Mouse (Mus musculus): ENCODE data around the gene Usp1.
"Not testable (repeated sequence)": the region's sequence is repeated elsewhere in the genome, so short reads cannot be mapped to it uniquely, and the experiment has no call there.

Gene Usp1

DNA sequence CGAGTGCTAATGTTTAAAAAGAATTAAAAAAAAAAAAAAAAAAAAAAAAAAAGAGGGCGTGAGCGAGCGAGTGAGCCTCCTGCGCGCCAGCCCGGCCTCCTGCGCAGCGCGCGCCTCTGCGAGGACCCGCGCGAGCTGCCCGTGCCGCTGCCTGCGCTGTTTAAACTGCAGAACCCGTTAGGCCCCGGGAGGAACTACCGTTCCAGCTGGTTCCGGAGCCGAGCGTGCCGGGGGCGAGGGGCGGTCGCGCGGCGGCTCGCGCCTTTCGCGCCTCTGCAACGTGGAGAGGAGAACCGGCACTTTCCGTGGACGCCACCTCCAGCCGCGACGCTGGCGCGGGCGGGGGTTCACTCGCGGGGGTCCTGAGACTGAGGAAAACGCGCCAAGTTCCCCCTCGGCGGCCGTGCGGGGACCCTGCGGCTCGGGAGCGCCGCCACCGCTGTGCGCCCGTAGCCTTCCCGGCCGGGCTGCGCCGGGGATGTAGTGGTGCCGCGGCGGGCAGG is at the start of gene Usp1:
Usp1 (plus strand) TSS at position 243 of the 503 bp plus-strand sequence.
- DNase-seq, result peak; percentile 79

DNA sequence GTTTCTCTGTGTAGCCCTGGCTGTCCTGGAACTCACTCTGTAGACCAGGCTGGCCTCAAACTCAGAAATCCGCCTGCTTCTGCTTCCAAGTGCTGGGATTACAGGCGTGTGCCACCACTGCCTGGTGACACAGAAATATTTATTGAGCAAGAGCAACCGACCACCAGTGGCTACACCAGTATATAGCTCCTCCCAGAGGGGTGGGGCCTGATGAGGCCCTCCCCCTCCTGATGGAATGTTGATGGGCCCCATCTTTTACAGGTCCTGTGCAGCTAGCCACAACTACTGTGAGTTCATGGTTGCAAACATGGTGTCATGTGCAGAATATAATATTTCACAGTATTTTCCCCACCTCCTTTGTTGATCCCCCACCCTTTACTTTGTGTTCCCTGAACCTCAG is 40.9 kb upstream of the Usp1 start:
- no peak for DNase-seq

- no peak for DNase-seq
These were observed 37.2 kb upstream of the Usp1 start for GRCm38 (mm10) chr4:98886377-98886776.

DNA sequence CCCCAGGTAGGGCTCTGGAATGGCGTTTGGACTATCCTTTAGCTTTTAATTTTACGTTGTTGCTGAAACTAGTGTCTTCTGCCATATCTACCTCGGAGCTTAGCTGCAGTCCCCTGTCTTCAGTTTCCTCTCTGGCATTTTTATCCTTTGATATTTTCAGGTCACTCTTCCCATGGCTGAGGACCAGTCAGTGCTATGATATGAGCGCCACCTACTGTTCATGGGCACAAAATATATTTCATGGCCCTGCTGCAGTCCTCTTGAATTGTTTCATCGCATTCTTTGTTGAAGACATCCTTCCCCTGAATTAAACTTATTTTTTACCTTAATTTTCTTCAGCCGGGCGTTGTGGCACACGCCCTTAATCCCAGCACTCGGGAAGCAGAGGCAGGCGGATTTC is 36.5 kb upstream of the Usp1 start:
- peak; percentile 9 for DNase-seq

DNA sequence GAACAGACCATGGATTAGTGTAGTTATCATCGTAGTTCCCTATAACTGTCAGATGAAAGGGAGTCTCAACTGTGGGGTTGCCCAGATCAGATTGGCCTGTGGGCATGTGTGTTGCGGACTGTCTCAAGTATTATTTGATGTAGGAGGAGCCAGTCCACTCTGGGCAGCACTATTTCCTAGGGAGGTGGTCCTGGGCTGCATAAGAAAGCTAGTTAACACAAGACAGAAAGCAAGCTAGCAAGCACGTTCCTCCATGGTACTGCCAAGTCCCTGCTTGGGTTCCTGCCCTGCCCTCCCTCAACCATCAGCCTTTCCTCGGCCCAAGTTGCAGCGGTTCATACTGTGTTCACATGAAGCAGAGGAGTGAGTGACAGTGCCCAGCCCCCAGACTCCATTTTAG is 13.4 kb upstream of the Usp1 start:
- no peak for DNase-seq

- no peak for DNase-seq
These were observed 5.9 kb upstream of the Usp1 start for GRCm38 (mm10) chr4:98917724-98918123.

DNA sequence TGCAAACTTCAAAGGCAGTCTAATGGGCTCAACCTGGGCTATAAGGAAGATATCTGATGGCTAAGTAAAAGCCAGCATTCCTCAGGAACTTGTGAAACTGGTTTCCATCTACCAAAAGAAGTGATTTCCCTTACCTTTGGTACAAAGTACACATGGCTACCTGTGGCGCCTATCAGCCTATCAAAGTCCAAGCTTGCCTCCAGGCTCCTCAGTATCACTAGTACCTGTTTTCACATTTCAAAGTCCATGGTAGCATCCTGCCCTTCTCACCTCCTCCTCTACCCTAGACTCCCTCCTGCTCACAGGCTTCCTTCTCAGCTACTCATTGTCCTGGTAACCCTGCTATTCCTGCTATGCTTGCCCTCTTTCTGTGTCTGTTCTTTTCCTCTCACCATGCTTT is 5.4 kb upstream of the Usp1 start:
- no peak for DNase-seq

GRCm38 (mm10) chr4:98920896-98921295 is 2.7 kb upstream of the Usp1 start:
- no peak for DNase-seq

GRCm38 (mm10) chr4:98922061-98922642 is 1.5 kb upstream of the Usp1 start:
- peak; percentile 9 for DNase-seq

- peak; percentile 99 for DNase-seq
These were observed 705 bp upstream of the Usp1 start for GRCm38 (mm10) chr4:98922643-98923567.

DNA sequence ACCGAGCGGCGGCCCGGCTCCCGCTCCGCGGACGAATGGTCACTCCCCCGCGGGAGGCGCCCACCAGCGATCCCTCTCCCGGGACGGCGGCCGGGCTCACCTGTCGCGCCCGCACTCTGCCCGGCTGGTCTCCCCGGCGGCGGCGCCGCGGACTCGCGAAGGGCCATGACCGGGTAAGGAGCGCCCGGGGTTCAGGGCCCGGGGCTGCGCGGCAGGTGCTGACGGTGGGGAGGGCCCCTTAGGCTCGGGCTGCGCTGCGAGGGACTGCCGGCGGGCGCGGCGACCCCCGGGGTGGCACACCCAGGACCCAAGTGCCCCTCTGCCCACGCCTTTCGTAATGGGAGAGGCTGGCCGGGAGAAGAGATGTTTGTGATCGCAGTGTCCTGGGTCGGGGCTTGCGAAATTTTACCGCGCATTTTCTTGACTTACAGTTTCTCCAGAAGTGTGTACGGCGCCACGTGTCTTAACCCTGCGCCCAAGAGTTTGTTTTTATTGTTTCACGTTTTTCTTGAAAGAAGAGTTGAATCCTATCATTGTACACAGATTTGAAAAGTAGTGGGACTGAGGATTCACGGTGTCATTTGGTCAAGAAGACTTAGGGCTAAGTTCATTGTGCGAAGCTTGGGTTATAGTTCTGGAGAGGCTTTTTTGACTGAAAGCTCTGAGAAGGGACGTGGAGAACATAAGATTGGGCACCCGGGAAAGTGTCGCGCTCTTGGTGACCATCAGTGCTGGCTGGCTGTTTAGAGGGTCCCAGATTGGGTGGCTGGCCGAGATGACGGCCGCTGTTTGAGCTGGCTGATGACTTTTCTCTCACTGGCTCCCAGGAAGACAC is 678 bp downstream of the Usp1 start:
- DNase-seq, result no peak

DNA sequence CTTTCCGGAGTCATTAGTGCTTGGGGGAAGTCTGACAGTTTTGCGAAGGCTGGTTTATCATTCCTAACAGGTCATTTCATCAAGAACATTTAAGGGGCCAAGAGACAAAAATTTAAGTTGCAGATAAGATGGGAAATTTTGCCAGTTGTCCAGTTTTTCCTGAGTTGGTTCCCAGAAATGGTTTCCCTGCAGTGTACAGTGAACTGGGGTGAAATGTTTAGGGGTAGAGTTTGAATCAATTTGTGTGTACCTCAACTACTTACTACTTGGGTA is 1.2 kb downstream of the Usp1 start:
- DNase-seq, result no peak

- no peak for DNase-seq
These were observed 1.7 kb downstream of the Usp1 start for GRCm38 (mm10) chr4:98925250-98925781.

GRCm38 (mm10) chr4:98936036-98936435 is 12.4 kb downstream of the Usp1 start:
- DNase-seq, result no peak

DNA sequence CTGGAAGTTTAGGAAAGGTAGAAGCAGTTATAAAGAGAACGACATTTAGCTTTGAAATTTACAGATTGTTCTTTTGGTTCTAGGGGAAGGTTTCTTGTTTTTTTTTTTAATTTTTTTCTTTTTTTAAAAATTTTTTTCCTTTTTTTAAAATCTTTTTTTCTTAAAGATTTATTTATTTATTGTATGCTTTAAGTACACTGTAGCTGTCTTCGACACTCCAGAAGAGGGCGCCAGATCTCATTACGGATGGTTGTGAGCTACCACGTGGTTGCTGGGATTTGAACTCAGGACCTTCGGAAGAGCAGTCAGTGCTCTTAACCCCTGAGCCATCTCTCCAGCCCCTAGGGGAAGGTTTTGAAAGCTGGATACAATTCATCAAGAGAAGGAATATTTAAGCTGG is 14.6 kb downstream of the Usp1 start:
- not testable (repeated sequence) for DNase-seq

DNA sequence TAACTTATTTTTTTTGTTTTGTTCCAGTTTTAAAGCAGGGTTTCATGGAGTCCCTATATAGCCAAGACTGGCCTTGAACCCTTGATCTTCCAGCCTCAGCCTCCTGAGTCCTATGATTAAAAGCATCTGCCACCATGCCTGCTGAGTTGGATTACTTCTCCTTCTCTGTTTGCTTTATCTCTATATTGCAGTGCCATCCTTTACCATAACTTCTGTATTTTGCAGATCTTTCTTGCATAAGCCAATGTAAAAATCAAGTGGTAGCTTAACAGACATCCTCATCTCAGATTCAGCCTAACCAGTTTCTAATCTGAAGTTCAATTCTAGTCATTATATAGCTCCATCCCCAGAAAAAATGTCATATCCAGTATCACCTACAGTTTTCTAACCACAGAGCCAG is 27.0 kb downstream of the Usp1 start:
- no peak for DNase-seq

GRCm38 (mm10) chr4:98955986-98956385 is 32.4 kb downstream of the Usp1 start:
- no peak for DNase-seq

GRCm38 (mm10) chr4:98960243-98960642 is 36.6 kb downstream of the Usp1 start:
- DNase-seq, result no peak

DNA sequence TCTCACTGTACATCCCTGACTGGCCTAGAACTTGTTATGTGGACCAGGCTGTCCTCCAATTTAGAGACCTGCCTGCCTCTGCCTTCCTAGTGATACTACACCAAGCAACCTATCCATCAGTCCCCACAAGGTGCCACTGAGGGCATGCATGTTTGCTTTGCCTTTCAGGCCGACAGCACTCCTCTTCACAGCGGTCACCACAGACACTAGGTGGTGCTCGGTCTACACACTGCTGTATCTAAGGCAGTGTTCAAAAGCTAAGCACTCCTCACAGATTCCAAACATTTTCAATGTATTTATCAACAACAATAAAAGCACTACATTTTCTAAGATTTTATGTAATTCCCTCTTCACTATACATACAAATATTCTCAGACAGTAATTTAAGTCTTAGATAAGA is 46.3 kb downstream of the Usp1 start:
- no peak for DNase-seq

- peak; percentile 69 for DNase-seq
These were observed 52.1 kb downstream of the Usp1 start for GRCm38 (mm10) chr4:98975741-98976140.

DNA sequence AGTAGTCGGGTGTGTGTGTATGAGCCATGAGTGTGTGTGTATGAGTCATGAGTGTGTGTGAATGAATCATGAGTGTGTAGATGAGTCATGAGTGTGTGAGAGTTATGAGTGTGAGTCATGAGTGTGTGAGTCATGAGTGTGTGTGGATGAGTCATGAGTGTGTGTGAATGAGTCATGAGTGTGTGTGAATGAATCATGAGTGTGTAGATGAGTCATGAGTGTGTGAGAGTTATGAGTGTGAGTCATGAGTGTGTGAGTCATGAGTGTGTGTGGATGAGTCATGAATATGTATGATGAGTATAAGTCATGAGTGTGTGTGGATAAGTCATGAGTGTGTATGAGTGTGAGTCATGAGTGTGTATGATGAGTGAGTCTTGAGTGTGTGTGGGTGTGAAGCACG is 54.7 kb downstream of the Usp1 start:
- not testable (repeated sequence) for DNase-seq

DNA sequence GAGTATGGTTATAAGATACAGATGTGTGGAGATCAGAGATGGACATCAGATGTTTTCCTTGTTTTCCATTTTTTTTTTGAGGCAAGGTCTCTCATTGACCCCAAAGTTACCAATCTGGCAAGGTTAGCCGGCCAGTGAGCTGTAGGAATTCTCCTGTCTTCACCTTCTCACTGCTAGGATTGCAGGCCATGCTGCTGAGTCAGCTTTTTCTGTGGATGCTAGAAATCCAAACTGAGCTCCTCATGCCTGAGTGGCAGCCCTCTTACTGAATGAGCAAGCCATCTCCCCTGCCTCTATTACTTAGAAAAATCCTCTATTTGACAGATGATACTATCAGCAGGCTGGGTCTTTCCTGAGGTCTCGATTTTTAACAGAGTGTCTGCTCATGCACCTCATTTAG is 55.1 kb downstream of the Usp1 start:
- DNase-seq, result no peak

GRCm38 (mm10) chr4:98979976-98980375 is 56.4 kb downstream of the Usp1 start:
- DNase-seq, result peak; percentile 54

Data from layer of hippocampus, adult 9-11 months (tissue).